Mouse (Mus musculus) 3T3-L1 (cell line): ENCODE data around the gene Ssbp3.
A peak's percentile ranks its signal among the peaks of the same experiment; 100 is the strongest.

Experiments
- DNase-seq: peaks from one replicate; pipeline ENCODE4 v3.0.0-alpha.2; 2015; ENCODE audit warnings: low read depth, low spot score

The Ssbp3 gene

GRCm38 (mm10) chr4:106959506-106960302 is 49.2 kb downstream of the Ssbp3 start:
- no peak for DNase-seq

GRCm38 (mm10) chr4:106960476-106960875 is 50.0 kb downstream of the Ssbp3 start:
- peak; percentile 19 for DNase-seq

DNA sequence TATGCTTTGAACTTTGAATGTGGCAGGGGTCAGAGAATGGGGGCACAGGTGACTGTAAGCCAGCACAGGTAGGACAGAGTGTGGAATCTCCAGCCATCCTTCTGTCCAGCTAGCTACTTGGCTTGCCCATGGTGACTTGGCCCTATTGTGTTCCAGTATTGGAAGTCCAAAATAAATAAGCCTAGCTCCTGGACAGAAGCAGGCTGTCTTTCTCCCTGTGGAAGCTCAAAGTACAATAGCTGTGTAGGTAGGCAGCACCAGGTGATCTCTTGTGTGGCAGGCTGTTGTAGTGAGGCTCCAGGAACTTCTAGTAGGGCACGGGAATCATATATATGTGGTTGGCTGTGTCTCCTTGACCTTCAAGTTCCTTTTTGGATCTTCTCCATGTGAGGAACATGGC is 50.8 kb downstream of the Ssbp3 start:
- no peak for DNase-seq

DNA sequence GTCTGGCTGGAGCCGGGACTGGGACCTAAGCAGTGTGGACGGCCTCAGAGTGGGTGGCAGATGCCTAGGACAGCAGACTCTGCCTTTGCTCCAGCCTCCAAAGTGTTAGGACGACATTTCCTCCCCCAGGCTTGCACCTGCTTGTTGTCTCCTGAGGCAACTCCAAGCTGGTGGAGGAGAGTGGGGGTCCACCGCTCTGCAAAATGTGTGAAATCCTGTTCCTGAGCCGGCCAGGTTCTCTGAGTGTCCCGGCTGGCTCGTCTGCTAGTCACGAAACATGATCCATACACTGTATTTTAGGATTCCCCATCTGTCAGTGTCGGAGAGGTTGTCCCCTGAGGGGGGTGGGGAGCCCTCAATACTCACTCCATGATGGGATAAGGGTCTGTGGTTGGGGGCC is 53.9 kb downstream of the Ssbp3 start:
- DNase-seq: no peak

- DNase-seq: no peak
Measured at GRCm38 (mm10) chr4:106964996-106965395, 54.5 kb downstream of the Ssbp3 start.

DNA sequence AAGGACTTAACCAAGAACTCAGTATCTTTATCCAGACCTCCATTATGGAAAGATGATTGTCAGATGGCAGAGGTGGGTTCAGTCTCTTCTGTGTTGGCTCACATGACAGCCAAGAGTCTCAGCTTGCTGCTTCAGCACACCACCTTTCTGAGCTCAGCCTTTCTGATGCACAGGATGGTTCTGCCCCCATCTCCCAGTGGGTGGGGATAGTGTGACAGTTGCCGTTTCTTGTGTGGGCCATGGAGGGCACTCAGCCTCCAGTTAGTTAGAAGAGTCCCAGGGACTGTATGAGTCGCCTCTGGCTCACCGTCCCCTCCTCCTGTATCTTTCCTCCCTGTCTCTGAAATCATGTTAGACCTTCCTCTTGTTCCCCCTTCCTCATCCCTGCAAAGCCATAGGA is 55.9 kb downstream of the Ssbp3 start:
- DNase-seq: no peak

DNA sequence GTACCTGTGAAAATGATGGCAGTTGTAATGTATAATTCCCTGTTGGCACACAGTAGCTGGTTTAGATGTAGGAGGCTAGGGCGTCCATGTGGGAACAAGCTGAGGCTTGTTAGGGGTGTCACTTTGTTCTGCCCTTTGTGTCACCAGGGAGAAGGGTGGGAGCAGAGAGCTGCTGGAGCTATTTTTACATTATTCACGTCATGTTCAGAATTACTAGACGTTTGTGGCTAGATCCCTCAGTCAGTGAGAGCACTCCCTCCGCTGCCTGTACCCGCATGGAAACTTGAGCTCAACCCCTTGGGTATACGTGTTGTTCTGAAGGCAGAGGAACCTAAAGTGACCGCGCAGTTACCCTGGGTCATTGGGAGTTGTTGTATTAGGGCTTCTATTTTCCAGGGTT is 58.4 kb downstream of the Ssbp3 start:
- no peak for DNase-seq

DNA sequence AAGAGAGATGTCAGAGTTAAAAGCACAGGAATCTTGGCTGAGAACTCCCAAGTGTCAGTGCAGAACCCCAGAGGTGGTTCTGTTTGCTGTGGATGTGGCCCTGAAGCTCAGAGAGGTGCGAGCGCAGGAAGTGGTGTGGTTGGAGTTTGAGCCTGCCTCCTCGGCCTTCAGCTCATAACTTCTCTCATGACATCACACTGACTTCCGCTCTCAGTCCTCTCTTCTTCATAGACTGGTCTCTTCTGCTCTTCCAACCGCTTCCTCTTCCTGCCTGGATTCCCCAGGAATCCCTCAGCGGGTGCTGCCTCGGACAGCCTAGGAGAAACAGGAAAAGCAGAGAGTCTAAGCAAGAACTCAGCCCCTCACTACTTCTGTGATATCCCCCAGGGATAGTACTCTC is 60.3 kb downstream of the Ssbp3 start:
- no peak for DNase-seq

DNA sequence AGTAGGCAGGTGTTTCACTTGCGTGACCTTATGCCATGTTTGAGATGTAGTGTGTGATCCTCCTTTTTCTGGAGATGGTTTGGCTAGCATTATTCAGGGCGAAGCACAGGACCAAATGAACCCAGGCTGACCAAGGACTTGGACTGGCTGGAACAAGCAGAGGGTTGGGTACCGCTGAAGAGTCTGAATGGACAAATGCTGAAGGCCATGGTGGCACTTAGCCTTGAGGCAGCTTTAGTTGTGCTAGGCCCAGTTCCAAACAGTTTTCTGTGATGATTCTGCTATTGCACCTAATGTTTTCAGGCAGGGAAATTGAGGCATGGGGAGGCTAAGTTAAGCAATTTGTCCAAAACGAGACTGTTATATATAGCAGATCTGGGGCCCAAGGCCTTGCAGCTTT is 61.6 kb downstream of the Ssbp3 start:
- DNase-seq: no peak

- no peak for DNase-seq
Measured at GRCm38 (mm10) chr4:106972461-106973384, 62.2 kb downstream of the Ssbp3 start.

GRCm38 (mm10) chr4:106975324-106975723 is 64.8 kb downstream of the Ssbp3 start:
- DNase-seq: no peak

DNA sequence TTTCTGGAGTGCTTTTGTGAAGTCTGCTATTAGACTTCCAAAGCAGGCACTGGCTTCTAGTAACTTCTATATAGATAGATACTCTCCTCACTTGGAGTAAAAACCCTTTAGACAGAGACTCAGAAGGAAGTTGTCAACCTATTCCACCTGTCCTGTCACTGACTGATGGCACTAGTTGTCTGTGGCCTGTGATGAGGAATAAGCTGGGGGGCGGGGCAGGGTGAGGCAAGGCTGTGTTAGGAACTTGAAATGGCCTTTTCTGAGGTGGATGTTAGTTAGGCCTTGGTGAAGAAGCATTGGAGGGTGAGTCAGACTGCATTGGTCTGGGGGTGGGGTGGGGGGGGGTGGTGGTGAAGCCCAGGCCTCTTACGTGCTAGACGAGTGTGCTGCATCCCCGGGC is 65.4 kb downstream of the Ssbp3 start:
- DNase-seq: no peak

DNA sequence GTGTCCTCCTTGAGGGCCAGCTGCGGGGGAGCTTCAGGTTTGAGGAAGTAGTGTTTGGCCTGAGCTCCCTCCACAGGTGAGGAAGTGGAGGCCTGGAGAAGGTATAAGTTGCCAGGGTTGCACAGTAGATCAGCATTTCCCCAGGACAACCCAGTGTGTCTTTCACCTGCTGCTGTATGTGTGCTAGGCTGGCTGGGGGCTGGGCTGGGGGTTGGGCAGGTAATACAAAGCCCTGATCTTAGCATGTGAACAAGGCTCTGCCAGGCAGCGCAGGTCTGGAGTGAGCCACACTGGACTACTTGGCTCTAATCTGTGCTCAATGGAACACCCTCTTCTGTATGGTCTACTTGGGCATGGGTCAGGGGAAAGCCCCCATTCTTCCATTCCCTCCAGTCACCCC is 66.1 kb downstream of the Ssbp3 start:
- DNase-seq: no peak

GRCm38 (mm10) chr4:106977218-106977651 is 66.7 kb downstream of the Ssbp3 start:
- no peak for DNase-seq

DNA sequence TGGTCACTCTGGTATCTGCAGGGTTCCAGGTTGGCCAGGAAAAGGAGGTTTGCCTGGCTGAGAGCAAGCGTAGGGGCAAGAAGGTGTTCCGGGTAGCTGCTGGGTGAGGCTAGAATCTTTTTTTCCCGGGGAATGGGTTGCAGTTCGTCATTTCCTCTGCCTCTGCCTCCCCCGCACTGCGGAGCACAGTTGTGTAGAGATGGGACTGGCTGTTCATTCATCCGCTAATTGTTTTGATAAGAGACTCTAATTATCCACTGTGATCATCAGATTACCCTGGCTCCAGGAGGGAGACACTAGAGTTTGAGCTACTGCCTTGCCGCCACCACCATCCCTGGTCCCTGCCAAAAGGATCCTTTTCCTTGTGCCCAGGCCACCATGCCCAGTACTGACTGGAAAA is 67.9 kb downstream of the Ssbp3 start:
- DNase-seq: no peak

DNA sequence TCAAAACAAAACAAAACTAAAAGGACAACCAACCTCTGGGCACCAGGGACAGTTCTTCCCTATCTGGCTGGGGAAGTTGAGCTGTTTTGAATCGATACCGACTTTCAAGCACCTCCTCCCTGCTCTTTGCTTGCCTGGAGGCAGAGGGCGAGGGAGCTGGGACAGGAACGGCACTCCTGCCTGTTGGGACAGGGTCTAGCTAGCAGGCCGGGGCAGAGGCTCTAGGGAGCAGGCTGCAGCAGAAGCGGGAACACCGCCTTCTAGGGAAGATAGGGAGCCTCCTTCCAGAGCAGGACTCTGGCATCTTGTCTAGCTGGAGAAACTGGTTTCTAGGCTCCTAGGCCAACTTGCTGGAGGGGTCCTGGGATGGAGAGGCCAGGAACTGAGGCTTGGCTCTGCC is 70.2 kb downstream of the Ssbp3 start:
- no peak for DNase-seq

DNA sequence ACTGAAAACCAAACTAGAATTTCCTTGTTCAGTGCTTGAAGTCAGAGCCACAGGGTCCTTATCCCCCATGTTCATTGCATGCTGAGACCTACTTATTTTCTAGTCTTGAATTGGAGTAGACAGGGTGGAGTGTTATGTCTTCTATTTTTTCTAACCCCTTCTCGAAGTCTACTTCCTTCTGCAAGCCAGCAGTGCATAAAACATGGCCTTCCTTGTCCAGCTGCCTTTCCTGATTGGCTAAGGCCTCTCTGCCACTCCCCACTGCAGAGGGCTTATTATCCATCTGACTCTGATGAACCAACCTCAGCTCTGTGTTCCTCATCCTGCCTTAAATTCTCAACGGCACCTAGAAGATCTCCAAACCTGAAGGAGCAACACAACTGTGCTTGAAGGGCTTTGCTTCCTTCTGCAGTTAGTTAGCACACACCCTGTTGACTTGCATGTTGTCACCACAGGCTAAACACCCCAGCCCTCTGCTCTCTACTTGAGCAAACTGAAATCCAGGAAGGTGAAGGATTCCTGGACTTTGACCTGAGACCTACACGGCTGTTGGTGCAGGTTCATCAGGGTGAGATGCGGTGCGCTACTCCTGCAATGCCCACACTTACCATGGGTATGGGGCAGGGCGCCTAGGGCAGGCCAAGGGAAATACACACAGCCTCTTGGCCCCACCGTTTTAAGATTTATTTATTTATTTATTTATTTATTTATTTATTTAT is 71.0 kb downstream of the Ssbp3 start:
- DNase-seq: no peak

GRCm38 (mm10) chr4:106982344-106983121 is 72.0 kb downstream of the Ssbp3 start:
- no peak for DNase-seq

DNA sequence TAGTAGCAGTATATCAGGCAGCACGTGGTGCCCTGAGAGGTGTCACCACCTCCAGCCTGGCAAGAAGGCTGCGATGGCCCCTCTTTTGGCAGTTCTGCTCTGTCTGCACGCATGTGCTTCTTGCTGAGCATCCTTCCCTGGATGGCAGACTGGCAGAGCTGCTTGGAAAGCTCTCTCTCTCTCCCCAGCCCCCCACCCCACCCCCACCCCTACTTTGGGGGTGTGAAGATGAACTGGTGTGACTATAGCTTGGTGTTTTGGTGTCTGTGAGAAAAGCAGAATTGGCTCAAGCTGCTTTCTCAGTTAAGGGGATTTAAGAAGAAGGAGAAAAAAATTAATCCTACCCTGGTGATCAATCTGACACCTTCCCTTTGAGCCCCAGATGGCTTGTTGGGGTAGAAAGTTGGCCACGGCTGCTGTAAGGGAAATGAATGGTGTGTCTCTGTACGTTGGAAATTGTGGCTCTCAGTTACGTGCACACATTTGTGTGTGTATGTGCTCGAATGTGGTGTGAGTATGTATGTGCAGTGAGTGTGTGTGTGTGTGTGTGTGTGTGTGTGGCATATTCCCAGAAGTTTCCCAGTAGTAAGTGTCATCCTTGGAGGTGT is 73.5 kb downstream of the Ssbp3 start:
- no peak for DNase-seq

DNA sequence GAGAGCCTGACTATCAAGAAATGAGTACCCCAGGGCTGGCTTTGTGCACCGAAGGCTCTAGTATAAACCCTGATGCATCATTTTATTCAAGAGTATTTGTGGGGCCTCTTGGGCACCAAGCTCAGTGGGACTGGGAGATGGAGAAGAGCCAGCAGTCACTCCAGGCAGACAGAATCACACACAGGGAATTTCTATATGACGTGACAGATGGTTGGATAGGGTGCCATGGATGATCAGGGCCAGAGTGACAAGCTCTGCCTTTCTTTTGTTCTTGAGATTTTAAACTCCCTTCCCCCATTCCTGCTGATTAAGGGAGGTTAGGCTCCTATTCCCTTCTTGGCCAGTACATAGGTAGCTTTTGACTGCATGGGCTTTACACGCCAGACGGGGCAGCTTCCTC is 74.8 kb downstream of the Ssbp3 start:
- DNase-seq: no peak
